Mouse (Mus musculus) layer of hippocampus, adult 9-10 months (tissue): ENCODE measurements at regions not wholly inside any gene's neighbourhood (a gene's known extent, or its start where the extent isn't known, plus 50 kb on each side); places are given as distances from the start of the nearest gene placed in this dataset.
"Not testable (repeated sequence)": the region's sequence is repeated elsewhere in the genome, so short reads cannot be mapped to it uniquely, and the experiment has no call there.

ENCODE experiments used
- DNase-seq: peaks from one replicate; pipeline ENCODE4 v3.0.0; 2022; ENCODE audit warnings: low spot score

DNA sequence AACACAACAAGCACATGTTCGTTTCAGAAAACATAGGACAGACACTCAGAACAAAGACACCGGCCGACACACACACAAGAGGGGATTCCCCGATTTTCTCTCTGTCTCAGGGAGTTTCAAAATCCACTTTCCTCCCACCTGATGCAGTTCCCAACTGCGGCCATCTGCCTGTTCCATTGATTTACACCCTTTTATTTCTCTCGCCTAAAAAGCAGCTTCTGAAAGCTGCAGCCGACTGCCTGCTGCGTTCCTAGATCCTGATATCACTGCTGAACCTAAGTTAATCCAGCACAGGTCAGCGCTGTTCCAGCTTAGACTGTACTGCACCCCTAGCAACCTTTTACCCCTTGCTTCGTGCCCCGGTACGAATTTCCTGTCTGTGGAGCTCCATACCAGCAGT is 237.0 kb downstream of the Impad1 start:
- peak; percentile 5 for DNase-seq

DNA sequence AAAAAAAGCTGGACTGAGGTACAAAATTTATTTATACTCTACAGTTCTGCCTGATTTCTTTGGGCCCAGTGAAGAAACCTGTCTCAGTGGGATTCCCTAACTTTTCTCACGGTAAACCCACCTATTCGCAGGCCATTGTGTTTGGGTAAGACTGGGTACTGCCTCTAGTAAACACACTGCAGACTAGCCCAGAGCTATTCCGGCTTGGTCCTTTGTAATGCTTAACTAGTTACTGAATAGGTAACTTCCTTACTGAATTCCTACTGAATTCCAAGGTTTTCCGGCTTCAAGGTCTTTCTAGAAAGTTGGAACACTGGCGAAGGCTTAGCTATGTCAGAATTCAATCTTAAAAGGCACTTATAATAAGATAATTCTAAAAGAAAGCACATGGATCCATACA is 242.9 kb downstream of the Impad1 start:
- DNase-seq = no peak

DNA sequence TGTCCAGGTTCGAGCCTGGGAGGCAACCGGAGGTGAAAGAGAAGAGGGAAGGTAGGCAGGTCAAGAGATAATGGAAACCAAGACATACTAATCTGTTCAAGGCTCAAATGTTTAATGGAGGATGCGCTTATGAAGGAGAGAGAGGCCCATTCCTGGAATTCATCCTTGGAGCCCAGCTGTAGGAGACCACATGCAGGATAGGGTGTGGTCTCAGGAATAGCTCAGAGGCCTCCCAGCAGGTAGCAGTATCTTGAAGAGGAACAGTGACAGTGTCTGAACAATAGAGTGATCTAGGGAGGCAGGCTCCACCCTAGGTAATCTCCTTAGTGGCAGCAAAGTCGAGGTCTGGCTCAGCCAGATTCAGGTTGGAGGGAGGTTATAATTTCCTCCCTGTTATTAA is 243.3 kb downstream of the Impad1 start:
- DNase-seq = no peak

GRCm38 (mm10) chr4:4537172-4537753 is 255.9 kb downstream of the Impad1 start:
- no peak for DNase-seq

GRCm38 (mm10) chr4:4532196-4532595 is 261.0 kb downstream of the Impad1 start:
- DNase-seq = no peak

DNA sequence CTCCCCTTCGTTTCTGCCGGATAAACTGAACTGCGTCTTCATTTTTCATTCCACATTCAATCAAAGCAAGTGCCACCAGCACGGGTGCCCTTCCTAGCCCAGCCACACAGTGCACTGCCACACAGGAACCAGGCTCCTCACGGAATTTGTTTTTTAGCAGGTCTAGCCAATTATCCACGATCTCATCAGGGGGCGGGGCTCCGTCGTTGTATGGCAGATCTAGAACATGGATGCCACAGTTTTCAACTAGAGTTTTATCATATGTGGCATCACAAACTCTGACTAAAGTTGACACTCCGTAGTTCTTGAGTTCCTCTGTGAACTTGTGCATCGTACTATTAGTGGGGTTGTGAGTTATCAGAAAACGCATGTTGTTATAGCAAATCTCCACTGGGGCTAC is 264.8 kb downstream of the Impad1 start:
- DNase-seq = no peak

- no peak for DNase-seq
Observed at GRCm38 (mm10) chr4:4521757-4522156, 271.4 kb downstream of the Impad1 start.

- no peak for DNase-seq
Observed at GRCm38 (mm10) chr4:4518741-4519140, 274.4 kb downstream of the Impad1 start.

DNA sequence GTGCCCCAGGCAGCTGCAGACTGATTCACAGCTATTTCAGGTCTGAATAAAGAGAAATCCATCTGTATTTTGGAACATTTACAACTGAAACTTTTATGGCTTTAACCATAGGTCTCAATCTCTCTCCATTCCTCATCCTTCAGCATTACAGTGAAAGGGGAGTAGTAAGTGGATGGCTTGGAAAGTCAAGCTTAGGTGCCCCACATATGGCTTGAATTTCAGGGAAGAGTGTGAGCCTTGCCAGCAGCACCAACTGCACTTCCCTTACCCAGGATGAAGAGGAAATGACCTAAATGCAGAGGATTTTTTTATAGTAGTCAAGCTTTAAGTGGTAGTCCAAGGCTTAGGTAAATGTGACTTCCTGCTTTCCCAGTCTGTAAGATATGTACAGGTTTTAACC is 279.8 kb downstream of the Impad1 start:
- DNase-seq = no peak

- DNase-seq = no peak
Observed at GRCm38 (mm10) chr4:4510180-4510920, 282.8 kb downstream of the Impad1 start.

- DNase-seq = no peak
Observed at GRCm38 (mm10) chr4:4509296-4509695, 283.9 kb downstream of the Impad1 start.

- DNase-seq = no peak
Observed at GRCm38 (mm10) chr4:4497199-4497598, 296.0 kb downstream of the Impad1 start.

DNA sequence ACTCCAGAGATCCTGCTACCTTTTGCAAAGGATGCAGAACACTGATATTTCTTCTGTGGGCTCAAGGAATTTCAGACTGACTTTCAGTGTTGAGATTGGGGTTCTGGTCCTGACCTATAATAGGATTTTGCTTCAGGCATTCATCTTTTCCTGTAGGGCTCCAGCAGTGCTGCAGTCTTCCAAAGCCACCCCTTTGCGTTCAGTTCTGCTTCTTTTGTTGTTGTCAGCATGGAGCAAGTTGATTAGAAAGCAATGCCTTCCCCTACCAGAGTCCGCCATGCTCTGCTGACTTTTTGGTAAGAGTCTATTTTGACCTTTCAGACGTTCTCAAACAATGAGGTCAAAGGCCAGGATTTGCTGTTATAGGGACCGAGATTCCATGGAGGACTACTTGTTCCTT is 297.0 kb downstream of the Impad1 start:
- no peak for DNase-seq

GRCm38 (mm10) chr4:4465169-4465714 is 327.9 kb downstream of the Impad1 start:
- no peak for DNase-seq

DNA sequence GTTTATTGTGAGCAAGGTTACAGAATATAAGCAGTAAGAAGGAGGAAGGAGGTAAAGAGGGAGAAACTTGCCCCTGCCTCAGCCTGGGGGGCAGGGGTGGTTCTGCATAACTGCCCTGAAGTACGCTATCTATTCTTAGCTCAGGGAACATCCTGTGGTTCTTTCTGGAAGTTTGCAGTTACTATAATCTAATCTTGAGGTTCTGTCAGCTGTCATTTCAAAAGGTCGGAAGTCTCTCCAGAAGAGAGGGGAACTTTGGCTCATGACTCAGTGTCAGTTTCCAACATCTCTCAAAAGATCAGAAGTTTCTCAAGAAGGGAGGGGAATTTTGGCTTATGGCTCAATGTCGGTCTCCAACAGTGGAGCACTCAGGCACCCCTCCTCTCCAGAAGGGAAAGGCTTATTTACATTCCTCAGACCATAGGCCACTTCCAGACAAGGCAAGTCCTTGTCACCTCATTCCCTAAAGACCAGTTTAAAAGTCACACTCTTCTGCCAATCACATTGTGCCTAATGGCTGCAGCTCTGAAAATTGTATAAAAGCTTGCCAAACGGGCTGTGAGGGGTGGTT is 328.9 kb downstream of the Impad1 start:
- DNase-seq = no peak

DNA sequence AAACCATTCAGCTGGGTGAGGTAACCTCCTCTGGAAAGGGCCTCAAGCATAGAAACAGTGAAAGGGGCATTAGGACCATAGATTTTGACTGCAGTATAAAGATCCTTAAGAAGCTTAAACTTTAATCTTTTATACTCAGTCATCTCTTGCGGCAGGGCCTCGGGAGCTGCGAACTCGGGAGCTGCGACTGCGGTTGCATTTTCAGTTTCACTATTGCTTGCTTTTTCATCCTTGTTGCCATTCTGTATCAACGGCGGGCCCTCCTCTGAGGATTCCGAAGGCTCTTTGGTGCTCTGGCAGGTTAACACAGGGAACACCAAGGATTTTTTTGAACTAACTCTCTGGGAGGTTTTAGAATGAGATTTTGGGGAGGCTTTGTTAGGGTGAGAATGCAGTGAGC is 333.9 kb downstream of the Impad1 start:
- DNase-seq = no peak

DNA sequence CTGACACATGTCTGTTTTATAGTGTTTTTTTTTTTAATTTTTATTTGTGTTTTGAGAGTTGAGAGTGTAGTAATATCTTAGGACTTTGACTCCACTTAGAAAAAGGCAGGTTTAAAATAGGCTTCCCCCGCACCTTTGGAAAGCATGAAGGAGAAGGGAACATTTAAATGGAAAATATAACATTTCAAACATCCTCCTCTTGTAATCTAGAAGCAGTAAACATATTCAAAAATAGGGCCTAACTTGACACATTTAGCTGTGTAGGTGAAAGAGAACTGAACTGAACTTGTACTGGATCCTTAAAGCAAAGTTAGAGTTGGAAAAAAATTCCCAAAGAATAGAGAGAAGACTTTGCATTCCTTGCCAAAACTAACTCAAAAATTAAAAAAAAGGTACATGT is 343.1 kb downstream of the Impad1 start:
- no peak for DNase-seq

DNA sequence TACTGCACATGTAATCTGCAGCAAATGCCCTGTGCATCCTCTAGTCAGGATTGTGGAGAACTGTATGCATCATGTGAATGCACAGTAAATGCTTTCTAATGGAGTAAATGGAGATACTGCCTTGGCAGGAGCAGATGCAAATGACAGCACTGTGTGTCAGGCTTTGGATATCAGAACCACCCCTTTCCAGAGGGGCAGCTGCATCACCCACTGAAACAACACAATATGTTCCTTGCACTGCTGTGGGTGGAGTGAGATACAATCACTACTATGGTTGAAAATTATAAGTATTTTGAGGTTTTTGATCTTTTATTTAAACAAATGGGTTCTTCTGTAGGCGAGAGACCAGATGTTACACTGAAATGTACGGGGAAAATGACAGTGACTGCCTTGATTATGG is 350.5 kb downstream of the Impad1 start:
- peak; percentile 25 for DNase-seq

DNA sequence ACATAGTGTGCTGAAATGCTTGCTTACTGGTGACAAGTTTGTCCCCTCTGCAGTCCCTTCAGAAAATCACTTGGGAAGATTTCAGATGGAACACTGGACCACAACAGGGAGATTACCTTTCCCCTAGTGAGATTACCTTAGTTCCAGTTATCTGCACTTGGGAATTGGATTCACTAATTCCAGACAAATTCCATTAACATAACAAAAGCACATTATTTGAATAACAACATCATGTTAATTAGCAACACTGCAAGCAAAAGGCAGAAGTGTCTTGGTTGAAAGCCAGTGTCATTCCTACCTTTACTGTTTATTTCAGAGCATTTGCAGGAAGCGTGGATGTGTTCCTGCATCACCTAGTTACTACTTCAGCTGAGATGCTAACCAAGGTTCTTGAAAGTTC is 355.6 kb downstream of the Impad1 start:
- DNase-seq = no peak

GRCm38 (mm10) chr4:4424526-4424925 is 347.2 kb upstream of the Sdr16c6 start:
- DNase-seq = not testable (repeated sequence)

- no peak for DNase-seq
Observed at GRCm38 (mm10) chr4:4403812-4404211, 326.5 kb upstream of the Sdr16c6 start.

- DNase-seq = no peak
Observed at GRCm38 (mm10) chr4:4397410-4397809, 320.1 kb upstream of the Sdr16c6 start.

DNA sequence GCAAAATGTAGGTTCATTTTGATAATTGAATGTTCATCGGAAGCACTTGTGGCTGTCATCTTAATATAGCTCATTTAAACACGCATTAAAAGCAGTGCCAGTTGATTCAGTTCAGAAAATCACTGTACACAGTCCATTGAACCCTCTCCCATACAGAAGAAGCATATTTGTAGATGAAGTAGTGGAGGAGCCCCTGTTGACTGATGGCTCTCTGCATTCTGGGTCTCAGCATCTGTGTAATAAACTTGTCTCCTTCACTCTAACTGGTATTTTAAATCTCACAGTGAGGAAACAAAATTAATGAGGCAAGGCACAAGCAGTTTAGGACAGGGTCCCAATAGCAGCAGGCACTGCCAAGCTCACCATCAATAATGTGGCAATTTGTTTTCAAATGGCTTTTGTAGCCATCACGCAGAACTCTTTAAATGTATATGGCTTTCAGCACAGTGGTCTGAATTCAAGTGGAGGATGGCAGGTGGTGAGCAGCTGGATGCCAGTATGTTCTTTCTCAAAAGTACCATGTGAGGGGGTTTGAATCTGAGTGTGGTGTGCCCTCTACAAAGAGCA is 302.8 kb upstream of the Sdr16c6 start:
- no peak for DNase-seq
